Mouse (Mus musculus) activated CD4-positive, CD25-positive, alpha-beta regulatory T cell (primary cell): ENCODE results near the gene Samt2. TPM values are rescaled to one million over a fixed set of nuclear protein-coding genes. Genes with fewer than 3 reads are reported as not detected.

Experiments
- polyA plus RNA-seq, 2 experiments: library from polyadenylated mRNA; unstranded; fragments of 100-300 nt; shearing (Covaris generic); gene quantifications; one replicate each; pipeline ENCODE4 v1.2.1; 2017

The Samt2 gene
- not detected for polyA plus RNA-seq

DNA sequence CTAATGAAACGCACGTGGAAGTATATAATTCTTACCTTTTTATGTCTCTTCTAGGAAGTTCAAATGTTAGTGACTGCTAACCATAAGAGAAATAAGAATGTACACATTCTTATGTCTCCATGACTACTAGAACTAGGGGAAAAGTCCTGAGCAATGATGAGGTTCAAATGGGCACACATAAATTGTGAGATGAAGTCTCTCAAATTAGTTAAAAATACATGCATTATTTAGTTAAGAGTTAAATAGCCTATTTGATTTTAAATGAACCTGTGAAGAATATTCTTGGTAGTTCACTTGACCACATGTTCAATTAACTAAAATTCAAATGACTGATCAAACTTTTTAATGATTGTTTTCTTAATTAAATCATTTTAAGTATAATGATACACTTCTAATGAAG, at the start of gene Samt2:
Gene Samt2, minus strand, starts transcription at position 101 of the 400 bp plus-strand sequence.

Other genes starting within 250 kb of the Samt2 start
- gene 4930524N10Rik, start 236.0 kb downstream of the Samt2 start, polyA plus RNA-seq: not detected
- under 1 TPM in 1 of 2 experiments, not detected in 1; 0.18 TPM for gene Samt4, start 97.4 kb downstream of the Samt2 start, polyA plus RNA-seq